Comparison of ENCODE assay signal across 26 mouse cellular contexts in genomic region chr17:65896016-65896415, GRCm38 (mm10).
"Had no signal": no experiment of that assay in that cellular context is flagged by ENCODE, and none has a peak within 500 bp of the region (broad histone marks: within the 10 kb centered on the region; RNA-seq: fewer than 3 reads in every experiment).

No protein-coding gene starts in this region.

- H3K4me3 ChIP-seq: embryonic facial prominence, embryonic 10.5 days; embryonic facial prominence, embryonic 12.5 days; embryonic facial prominence, embryonic 13.5 days; embryonic facial prominence, embryonic 15.5 days; erythroblast, embryonic 14.5 days; forebrain, embryonic 10.5 days; forebrain, embryonic 12.5 days; forebrain, embryonic 13.5 days; forebrain, embryonic 15.5 days; gastrocnemius, adult 2 months; heart, adult 2 months; heart, embryonic 10.5 days had no signal

- H3K27me3 ChIP-seq: embryonic facial prominence, embryonic 12.5 days; embryonic facial prominence, embryonic 13.5 days; embryonic facial prominence, embryonic 15.5 days; forebrain, embryonic 12.5 days; forebrain, embryonic 13.5 days; forebrain, embryonic 15.5 days had no signal

- H3K4me2 ChIP-seq: embryonic facial prominence, embryonic 12.5 days; embryonic facial prominence, embryonic 13.5 days; embryonic facial prominence, embryonic 15.5 days; forebrain, embryonic 12.5 days; forebrain, embryonic 13.5 days; forebrain, embryonic 15.5 days had no signal

- DNase-seq: cerebellum, adult 9-11 months; cerebellum, postnatal 14 days; cerebellum, postnatal 25 days; cerebellum, postnatal 36 days; embryo, embryonic 11 days; forebrain, postnatal 0 days; gastrocnemius, adult 2 months; gastrocnemius, postnatal 10 days; gastrocnemius, postnatal 14 days; gastrocnemius, postnatal 25 days; gastrocnemius, postnatal 36 days; heart, adult 11 months; heart, adult 18-20 months; heart, adult 2 months had no signal

- H3K9me3 ChIP-seq: embryonic facial prominence, embryonic 10.5 days; embryonic facial prominence, embryonic 12.5 days; embryonic facial prominence, embryonic 15.5 days; forebrain, embryonic 10.5 days; forebrain, embryonic 12.5 days; forebrain, embryonic 13.5 days; forebrain, embryonic 15.5 days; heart, embryonic 10.5 days had no signal

- H3K9ac ChIP-seq: embryonic facial prominence, embryonic 12.5 days; embryonic facial prominence, embryonic 13.5 days; embryonic facial prominence, embryonic 15.5 days; forebrain, embryonic 12.5 days; forebrain, embryonic 13.5 days; forebrain, embryonic 15.5 days; forebrain, postnatal 0 days had no signal

- H3K36me3 ChIP-seq: embryonic facial prominence, embryonic 10.5 days; embryonic facial prominence, embryonic 12.5 days; embryonic facial prominence, embryonic 13.5 days; embryonic facial prominence, embryonic 15.5 days; forebrain, embryonic 10.5 days; forebrain, embryonic 12.5 days; forebrain, embryonic 15.5 days; heart, embryonic 10.5 days had no signal

- ATAC-seq: forebrain, embryonic 13.5 days; forebrain, embryonic 14.5 days; forebrain, embryonic 15.5 days; forebrain, embryonic 16.5 days; forebrain, postnatal 0 days had no signal

- H3K27ac ChIP-seq: embryonic facial prominence, embryonic 10.5 days; embryonic facial prominence, embryonic 12.5 days; embryonic facial prominence, embryonic 13.5 days; embryonic facial prominence, embryonic 15.5 days; forebrain, embryonic 10.5 days; forebrain, embryonic 12.5 days; forebrain, embryonic 13.5 days; forebrain, embryonic 15.5 days; gastrocnemius, adult 2 months; heart, adult 2 months; heart, embryonic 10.5 days had no signal

- H3K4me1 ChIP-seq: embryonic facial prominence, embryonic 10.5 days; embryonic facial prominence, embryonic 12.5 days; forebrain, embryonic 10.5 days; forebrain, embryonic 12.5 days; forebrain, embryonic 13.5 days; forebrain, embryonic 15.5 days; heart, embryonic 10.5 days had no signal
